Mouse (Mus musculus): Measurements from ENCODE around the gene Dusp2.

DNA sequence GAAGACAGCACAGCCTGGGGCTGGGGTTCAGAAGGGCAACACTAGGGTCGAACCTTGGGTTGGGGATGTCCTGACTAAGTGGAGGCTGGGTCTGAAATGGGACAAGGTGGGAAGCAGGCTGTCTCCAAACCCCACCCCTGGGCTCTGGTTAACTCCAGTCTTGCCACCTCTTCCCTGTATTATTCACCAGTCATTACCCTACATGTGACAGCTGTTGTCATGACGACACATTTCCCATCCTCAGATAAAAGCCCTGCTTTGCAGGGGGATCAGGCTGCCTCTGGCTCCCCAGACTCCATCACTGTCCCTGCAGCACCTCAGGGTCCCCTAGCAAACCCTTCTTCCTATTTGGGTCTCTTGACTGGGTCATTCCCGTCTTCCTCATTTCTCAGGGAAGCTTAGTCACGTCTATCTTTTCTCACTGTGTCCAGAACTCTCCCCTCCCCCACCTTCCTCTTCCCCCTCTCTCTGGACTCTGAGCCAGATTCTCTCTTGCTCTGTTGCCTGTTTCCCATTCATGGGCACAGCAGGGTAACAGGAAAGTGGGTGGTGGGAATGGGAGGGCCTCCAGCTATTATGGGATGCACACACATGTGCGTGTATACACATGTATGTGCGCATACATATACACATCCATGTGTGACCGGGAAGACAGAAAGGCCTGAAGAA lies 42.1 kb downstream of the Dusp2 start:
- TF ChIP-seq CTCF (IDR thresholded peaks at IDR 0.05; ENCODE audit: borderline replicate concordance, insufficient read depth, low read depth, low read length) (no peak), POLR2A (IDR thresholded peaks at IDR 0.05; ENCODE audit: borderline replicate concordance, insufficient read depth, low read length) (no peak)
